In the genomic region with DNA sequence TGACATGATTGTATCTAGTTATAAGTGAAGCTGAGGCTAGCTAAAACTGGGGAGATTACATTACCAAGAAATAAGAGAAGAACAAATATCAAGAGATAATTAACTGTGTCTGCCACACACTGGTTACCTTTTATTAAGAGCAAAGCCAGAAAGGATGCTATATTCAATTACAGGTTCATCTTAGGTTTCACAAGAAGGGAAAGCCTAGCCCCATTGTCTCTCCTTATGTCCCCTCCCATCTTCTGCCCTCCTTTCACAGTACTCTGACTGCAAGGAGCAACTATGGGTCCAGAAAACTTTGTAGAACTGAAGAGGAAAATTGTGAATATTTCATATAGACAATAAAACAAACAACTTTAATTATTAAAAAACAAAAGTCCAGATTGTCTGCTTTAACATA, we compare ENCODE assay signal across 15 mouse cellular contexts.
"Had no signal": no experiment of that assay in that cellular context is flagged by ENCODE, and none has a peak within 500 bp of the region (broad histone marks: within the 10 kb centered on the region; RNA-seq: fewer than 3 reads in every experiment).

No protein-coding gene starts in this region.

- H3K9me3 ChIP-seq: neural tube, embryonic 15.5 days; stomach, embryonic 15.5 days had no signal

- H3K4me2 ChIP-seq: neural tube, embryonic 15.5 days; stomach, embryonic 15.5 days had no signal

- H3K36me3 ChIP-seq: neural tube, embryonic 15.5 days; stomach, embryonic 15.5 days had no signal

- H3K9ac ChIP-seq: neural tube, embryonic 15.5 days; stomach, embryonic 15.5 days had no signal

- H3K27me3 ChIP-seq: neural tube, embryonic 15.5 days; stomach, embryonic 15.5 days had no signal

- H3K27ac ChIP-seq: neural tube, embryonic 15.5 days; stomach, embryonic 15.5 days; stomach, postnatal 0 days had no signal

- DNase-seq: retina, postnatal 1 day; right cerebral cortex, adult 18-20 months; right cerebral cortex, postnatal 14 days; right cerebral cortex, postnatal 25 days; right cerebral cortex, postnatal 4 days; spleen, adult 18-20 months; thymus, adult 18-20 months; thymus, adult 2 months; thymus, postnatal 14 days; thymus, postnatal 25 days; thymus, postnatal 36 days; thymus, postnatal 4 days had no signal

- H3K4me1 ChIP-seq: neural tube, embryonic 15.5 days; stomach, embryonic 15.5 days had no signal

- H3K4me3 ChIP-seq: neural tube, embryonic 15.5 days; stomach, embryonic 15.5 days had no signal
